Mouse (Mus musculus): ENCODE data around the gene Sipa1. TPM values are rescaled to one million over a fixed set of nuclear protein-coding genes. Genes with fewer than 3 reads are reported as not detected.

Sipa1 gene
- polyA plus RNA-seq, 1 experiment = 63.2 TPM

DNA sequence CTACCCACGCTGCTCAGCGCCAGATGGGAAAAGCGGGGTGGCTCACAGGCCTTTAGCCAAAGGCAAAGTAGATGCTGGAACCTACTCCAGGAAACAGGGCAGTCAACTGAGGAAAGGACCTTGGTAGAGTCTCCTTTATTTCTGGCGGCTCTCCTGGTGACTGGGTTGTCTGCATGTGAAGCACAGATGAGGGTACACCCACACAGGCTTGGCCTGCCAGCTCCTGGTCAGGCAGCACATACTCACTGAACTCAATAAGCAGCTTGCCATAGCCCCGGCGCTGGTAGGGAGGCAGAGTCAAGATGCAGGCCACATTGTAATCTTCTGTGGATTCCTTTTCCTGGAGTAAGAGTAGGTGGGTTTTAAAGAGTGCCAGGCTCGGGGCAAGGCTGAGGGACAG, 58.4 kb downstream of the Sipa1 start:
- no peak for TF ChIP-seq TAL1 (IDR thresholded peaks at IDR 0.05; ENCODE audit: low read length)
- no peak for TF ChIP-seq GATA1 (IDR thresholded peaks at IDR 0.05; ENCODE audit: low read length)
- Histone ChIP-seq H3K36me3 (ENCODE audit: control insufficient read depth) (peaks cover 72% of the 10 kb centered on the region), H3K9me3 (ENCODE audit: control insufficient read depth, low read length) (no peaks in the 10 kb centered on the region), H3K4me1 (ENCODE audit: control insufficient read depth) (peaks cover 67% of the 10 kb centered on the region), H3K4me3 (replicated peaks) (no peak overlapping the region), H3K27me3 (ENCODE audit: control insufficient read depth) (no peaks in the 10 kb centered on the region)

GRCm38 (mm10) chr19:5603664-5604063, 59.8 kb downstream of the Sipa1 start:
- peaks cover 67% of the 10 kb centered on the region for H3K36me3 ChIP-seq (ENCODE audit: control insufficient read depth)
- no peaks in the 10 kb centered on the region for H3K27me3 ChIP-seq (ENCODE audit: control insufficient read depth)
- peak overlapping the region; percentile 100 for H3K4me3 ChIP-seq (replicated peaks)
- peaks cover 53% of the 10 kb centered on the region for H3K4me1 ChIP-seq (ENCODE audit: control insufficient read depth)
- TF ChIP-seq TAL1 (IDR thresholded peaks at IDR 0.05; ENCODE audit: low read length) (no peak), GATA1 (IDR thresholded peaks at IDR 0.05; ENCODE audit: low read length) (no peak)
- no peaks in the 10 kb centered on the region for H3K9me3 ChIP-seq (ENCODE audit: control insufficient read depth, low read length)

DNA sequence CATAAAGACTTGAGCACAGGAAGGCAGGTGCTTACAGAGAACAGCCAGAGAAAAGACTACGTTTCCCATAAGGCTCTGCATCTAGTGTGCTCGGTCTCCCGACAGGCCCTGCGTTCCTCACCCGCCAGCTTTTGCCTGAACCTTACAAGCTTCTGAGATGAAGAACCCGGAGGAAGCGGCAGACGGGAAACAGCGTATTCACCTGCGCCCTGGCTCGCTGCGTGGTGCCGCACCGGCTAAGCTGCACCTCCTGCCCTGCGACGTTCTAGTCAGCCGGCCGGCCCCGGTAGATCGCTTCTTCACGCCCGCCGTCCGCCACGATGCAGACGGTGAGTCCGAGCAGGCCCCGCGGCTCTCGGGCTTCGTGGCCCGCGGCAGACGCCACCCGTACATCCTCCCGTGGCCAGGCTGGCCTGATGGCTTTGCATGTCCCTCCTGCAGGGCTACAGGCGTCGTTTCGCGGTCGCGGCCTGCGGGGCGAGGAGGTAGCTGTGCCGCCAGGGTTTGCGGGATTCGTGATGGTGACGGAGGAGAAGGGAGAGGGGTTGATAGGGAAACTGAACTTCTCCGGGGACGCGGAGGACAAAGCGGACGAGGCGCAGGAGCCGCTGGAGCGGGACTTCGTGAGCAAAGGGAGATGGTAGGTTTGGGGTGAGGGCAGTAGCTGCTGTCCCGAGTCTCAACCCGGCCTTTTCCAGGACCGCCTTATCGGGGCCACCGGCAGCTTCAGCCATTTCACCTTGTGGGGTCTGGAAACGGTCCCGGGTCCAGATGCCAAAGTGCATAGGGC, 61.6 kb downstream of the Sipa1 start, which contains the start of gene Rnaseh2c:
Gene Rnaseh2c, plus strand, starts transcription at position 122 of the 790 bp plus-strand sequence.
- H3K4me3 ChIP-seq (replicated peaks) = peak within 1 kb of the TSS; percentile 100
- peaks cover 4% of the 10 kb centered on the region for H3K27me3 ChIP-seq (ENCODE audit: control insufficient read depth)
- H3K36me3 ChIP-seq (ENCODE audit: control insufficient read depth) = peaks cover 49% of the 10 kb centered on the region
- no peaks in the 10 kb centered on the region for H3K9me3 ChIP-seq (ENCODE audit: control insufficient read depth, low read length)
- TF ChIP-seq TAL1 (IDR thresholded peaks at IDR 0.05; ENCODE audit: low read length) (no peak), GATA1 (IDR thresholded peaks at IDR 0.05; ENCODE audit: low read length) (no peak)
- H3K4me1 ChIP-seq (ENCODE audit: control insufficient read depth) = peaks cover 42% of the 10 kb centered on the region

Other genes starting within 250 kb of the Sipa1 start
- 25.1 and 29.2 TPM in 2 replicates for gene Drap1, start 238.7 kb downstream of the Sipa1 start, polyA plus RNA-seq (2012)
- gene AI837181, start 238.6 kb downstream of the Sipa1 start, polyA plus RNA-seq (2012) = 3.1 and 3.7 TPM in 2 replicates
- 0.12 and 0.18 TPM in 2 replicates for gene Fosl1, start 216.2 kb downstream of the Sipa1 start, polyA plus RNA-seq (2012)
- gene Ccdc85b, start 205.8 kb downstream of the Sipa1 start, polyA plus RNA-seq (2012) = 0.54 and 0.57 TPM in 2 replicates
- gene Fibp, start 203.1 kb downstream of the Sipa1 start, polyA plus RNA-seq (2012) = 2.4 and 11.7 TPM in 2 replicates
- gene Ctsw, start 195.2 kb downstream of the Sipa1 start, polyA plus RNA-seq (2012) = not detected in 2 replicates
- 0.03 and 0.04 TPM in 2 replicates for gene Efemp2, start 189.8 kb downstream of the Sipa1 start, polyA plus RNA-seq (2012)
- gene Mus81, start 175.3 kb downstream of the Sipa1 start, polyA plus RNA-seq (2012) = 5.2 and 9.4 TPM in 2 replicates
- 151 and 164 TPM in 2 replicates for gene Cfl1, start 173.3 kb downstream of the Sipa1 start, polyA plus RNA-seq (2012)
- 0.10 and 0.18 TPM in 2 replicates for gene 1700020D05Rik, start 159.9 kb downstream of the Sipa1 start, polyA plus RNA-seq (2012)
- 1.3 and 1.5 TPM in 2 replicates for gene Snx32, start 153.2 kb downstream of the Sipa1 start, polyA plus RNA-seq (2012)
- 0.01 TPM in 2 replicates for gene Ovol1, start 103.1 kb downstream of the Sipa1 start, polyA plus RNA-seq (2012)
- 0.19 and 0.20 TPM in 2 replicates for gene Ap5b1, start 95.7 kb downstream of the Sipa1 start, polyA plus RNA-seq (2012)
- gene Rnaseh2c, start 61.8 kb downstream of the Sipa1 start, polyA plus RNA-seq (2012) = 82.8 and 90.8 TPM in 2 replicates
- gene Kat5, start 53.5 kb downstream of the Sipa1 start, polyA plus RNA-seq (2012) = 6.0 and 7.0 TPM in 2 replicates
- gene Rela, start 26.2 kb downstream of the Sipa1 start, polyA plus RNA-seq (2012) = 4.1 and 6.0 TPM in 2 replicates
- gene Map3k11, start 25.0 kb upstream of the Sipa1 start, polyA plus RNA-seq (2012) = 18.5 and 20.2 TPM in 2 replicates
- gene Pcnx3, start 25.2 kb upstream of the Sipa1 start, polyA plus RNA-seq (2012) = 43.8 and 46.7 TPM in 2 replicates
- 0.04 and 0.06 TPM in 2 replicates for gene Kcnk7, start 40.7 kb upstream of the Sipa1 start, polyA plus RNA-seq (2012)
- gene Ehbp1l1, start 62.6 kb upstream of the Sipa1 start, polyA plus RNA-seq (2012) = 88.4 and 106 TPM in 2 replicates
- 33.0 and 41.0 TPM in 2 replicates for gene Fam89b, start 65.9 kb upstream of the Sipa1 start, polyA plus RNA-seq (2012)
- 0.06 and 0.09 TPM in 2 replicates for gene Ltbp3, start 77.2 kb upstream of the Sipa1 start, polyA plus RNA-seq (2012)
- 8.2 TPM in 2 replicates for gene Scyl1, start 107.7 kb upstream of the Sipa1 start, polyA plus RNA-seq (2012)
- gene Frmd8, start 211.6 kb upstream of the Sipa1 start, polyA plus RNA-seq (2012) = 0.74 and 0.75 TPM in 2 replicates
- gene Slc25a45, start 214.1 kb upstream of the Sipa1 start, polyA plus RNA-seq (2012) = 0.07 TPM in 1 of 2 replicates, not detected in the other
- 0.12 and 0.28 TPM in 2 replicates for gene Tigd3, start 230.4 kb upstream of the Sipa1 start, polyA plus RNA-seq (2012)
- 2.7 and 8.5 TPM in 2 replicates for gene Dpf2, start 249.3 kb upstream of the Sipa1 start, polyA plus RNA-seq (2012)

Measured in erythroblast, embryonic 14.5 days (primary cell).